Mouse (Mus musculus): ENCODE data around the gene Peli2.

The Peli2 gene

GRCm38 (mm10) chr14:48196804-48197203 is 76.2 kb downstream of the Peli2 start:
- DNase-seq = no peak

GRCm38 (mm10) chr14:48197287-48197686 is 76.7 kb downstream of the Peli2 start:
- DNase-seq = no peak

GRCm38 (mm10) chr14:48198190-48198954 is 77.7 kb downstream of the Peli2 start:
- DNase-seq = no peak

- DNase-seq = peak; percentile 64
These were observed 78.3 kb downstream of the Peli2 start for GRCm38 (mm10) chr14:48198957-48199356.

GRCm38 (mm10) chr14:48199506-48199905 is 78.9 kb downstream of the Peli2 start:
- DNase-seq = no peak

GRCm38 (mm10) chr14:48200291-48200690 is 79.7 kb downstream of the Peli2 start:
- no peak for DNase-seq

GRCm38 (mm10) chr14:48200788-48201187 is 80.2 kb downstream of the Peli2 start:
- DNase-seq = no peak

GRCm38 (mm10) chr14:48201403-48201802 is 80.8 kb downstream of the Peli2 start:
- no peak for DNase-seq

- no peak for DNase-seq
These were observed 81.7 kb downstream of the Peli2 start for GRCm38 (mm10) chr14:48202096-48203036.

GRCm38 (mm10) chr14:48205044-48205443 is 84.4 kb downstream of the Peli2 start:
- no peak for DNase-seq

- no peak for DNase-seq
These were observed 85.0 kb downstream of the Peli2 start for GRCm38 (mm10) chr14:48205635-48206034.

- DNase-seq = no peak
These were observed 86.5 kb downstream of the Peli2 start for GRCm38 (mm10) chr14:48207119-48207518.

GRCm38 (mm10) chr14:48207746-48208640 is 87.4 kb downstream of the Peli2 start:
- DNase-seq = no peak

GRCm38 (mm10) chr14:48209436-48209835 is 88.8 kb downstream of the Peli2 start:
- DNase-seq = no peak

- no peak for DNase-seq
These were observed 89.5 kb downstream of the Peli2 start for GRCm38 (mm10) chr14:48210089-48210488.

GRCm38 (mm10) chr14:48211526-48211925 is 90.9 kb downstream of the Peli2 start:
- DNase-seq = no peak

GRCm38 (mm10) chr14:48212839-48213238 is 92.2 kb downstream of the Peli2 start:
- no peak for DNase-seq

- DNase-seq = no peak
These were observed 93.0 kb downstream of the Peli2 start for GRCm38 (mm10) chr14:48213593-48213992.

- no peak for DNase-seq
These were observed 101.4 kb downstream of the Peli2 start for GRCm38 (mm10) chr14:48222051-48222450.

- DNase-seq = no peak
These were observed 102.1 kb downstream of the Peli2 start for GRCm38 (mm10) chr14:48222684-48223083.

GRCm38 (mm10) chr14:48224203-48224602 is 103.6 kb downstream of the Peli2 start:
- no peak for DNase-seq

- peak; percentile 74 for DNase-seq
These were observed 104.3 kb downstream of the Peli2 start for GRCm38 (mm10) chr14:48224861-48225300.
